Mouse (Mus musculus) embryonic facial prominence, embryonic 14.5 days (tissue): Measurements from ENCODE around the gene Alox5. TPM values are rescaled to one million over a fixed set of nuclear protein-coding genes. Genes with fewer than 3 reads are reported as not detected.
"Not testable (repeated sequence)": the region's sequence is repeated elsewhere in the genome, so short reads cannot be mapped to it uniquely, and the experiment has no call there.

Experiments used
- ATAC-seq: fragments of 200-750 bp; cut with Nextera tagmentation; 2 replicates; pipeline ENCODE4 v1.8.0; 2017; ENCODE audit warnings: low read depth, moderate number of reproducible peaks, moderate TSS enrichment
- DNase-seq: peaks from one replicate; pipeline ENCODE4 v3.0.0-alpha.2; 2015; ENCODE audit warnings: low spot score
- H3K27ac ChIP-seq: fragments of 300-500 bp; sonication (generic); replicated peaks from 2 replicates; pipeline ENCODE4 v1.5.1; 2014; ENCODE audit warnings: low read depth, mild to moderate bottlenecking, low read length, moderate library complexity
- H3K27me3 ChIP-seq: fragments of 300-500 bp; sonication (generic); replicated peaks from 2 replicates; pipeline ENCODE4 v1.6.1; 2014; ENCODE audit warnings: low read length; ENCODE audit not compliant: control insufficient read depth, insufficient read depth
- H3K36me3 ChIP-seq: fragments of 300-500 bp; sonication (generic); 2 replicates; pipeline ENCODE4 v1.6.1; 2014; ENCODE audit warnings: low read length, mixed read lengths; ENCODE audit not compliant: control insufficient read depth, insufficient read depth
- H3K4me1 ChIP-seq: fragments of 300-500 bp; sonication (generic); 2 replicates; pipeline ENCODE4 v1.6.1; 2014; ENCODE audit warnings: antibody characterized with exemption, low read length; ENCODE audit not compliant: control insufficient read depth, insufficient read depth
- H3K4me2 ChIP-seq: fragments of 300-500 bp; sonication (generic); 2 replicates; pipeline ENCODE4 v1.6.1; 2014; ENCODE audit warnings: low read depth, mild to moderate bottlenecking, low read length, moderate library complexity, mixed read lengths
- H3K4me3 ChIP-seq: fragments of 300-500 bp; sonication (generic); 2 replicates; pipeline ENCODE4 v1.5.1; 2014; ENCODE audit warnings: low read depth, mild to moderate bottlenecking, low read length
- H3K9ac ChIP-seq: fragments of 300-500 bp; sonication (generic); 2 replicates; pipeline ENCODE4 v1.6.1; 2014; ENCODE audit warnings: low read depth, mild to moderate bottlenecking, low read length, moderate library complexity, mixed read lengths
- H3K9me3 ChIP-seq: fragments of 300-500 bp; sonication (generic); 2 replicates; pipeline ENCODE4 v1.6.1; 2016; ENCODE audit warnings: low read length; ENCODE audit not compliant: control insufficient read depth
- WGBS: fragments of 180-500 bp; shearing (Covaris S2); extraction: QIAGEN DNeasy Blood & Tissue Kit; methylation state at CpG from one replicate; pipeline ENCODE4 v1.1.7; 2014; 5-methylcytosine and 5-hydroxymethylcytosine counted together
- polyA plus RNA-seq: library from polyadenylated mRNA; unstranded; fragments of >200 nt; fragmentation: Nextera tagmentation; extraction: Ambion mirVana; gene quantifications from 2 replicates; pipeline ENCODE4 v1.2.1, GENCODE M21; 2014

The Alox5 gene
- polyA plus RNA-seq, result 2.0 and 2.4 TPM in 2 replicates

DNA sequence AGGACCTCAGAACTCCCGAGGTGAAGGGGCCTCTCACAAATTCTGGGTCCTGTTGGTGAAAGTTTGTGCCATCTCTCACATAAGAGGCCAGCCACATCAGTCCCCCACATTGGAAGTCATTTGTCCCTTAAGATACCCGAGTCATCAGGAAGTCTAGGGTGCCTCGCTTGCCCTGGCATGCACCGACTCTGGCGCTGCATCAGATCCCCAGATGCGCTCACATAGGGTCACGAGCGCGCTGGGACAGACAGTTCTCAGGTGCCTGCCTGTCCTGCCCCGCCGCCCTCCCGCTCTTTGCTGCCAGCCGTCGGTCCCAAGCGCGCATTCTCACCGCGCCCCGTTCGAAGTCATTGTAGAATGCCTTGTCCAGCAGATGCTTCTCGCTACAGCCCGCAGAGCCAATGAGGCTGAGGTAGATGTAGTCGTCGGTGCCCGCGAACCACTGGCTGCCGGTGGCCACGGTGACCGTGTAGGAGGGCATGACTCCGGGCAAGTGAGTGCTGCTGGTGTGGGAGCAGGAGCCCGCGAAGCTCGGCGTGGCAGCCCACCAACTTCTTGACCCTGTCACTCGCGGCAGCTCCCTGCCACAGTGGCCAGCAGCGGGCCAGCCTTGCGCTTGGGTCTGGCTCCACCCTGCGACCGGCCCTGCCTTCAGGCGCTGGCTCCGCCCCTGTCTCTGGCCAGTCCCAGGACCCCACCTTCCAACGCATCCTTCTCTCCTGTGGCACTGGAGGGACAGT is at the start of gene Alox5:
TSS of gene Alox5 (minus strand) at position 635 of the 740 bp plus-strand sequence.
- peaks cover 37% of the 10 kb centered on the region for H3K27me3 ChIP-seq
- ATAC-seq, result no peak
- DNase-seq, result no peak
- H3K4me1 ChIP-seq, result 0 out of 2 replicates have a peak, but pooled peaks cover 6% of the 10 kb centered on the region
- peak within 1 kb of the TSS; percentile 30 for H3K4me3 ChIP-seq
- no peak within 1 kb of the TSS for H3K27ac ChIP-seq
- 3% methylated on average over 31 of the region's 43 CpGs for WGBS
- no peaks in the 10 kb centered on the region for H3K9me3 ChIP-seq
- 0 out of 2 replicates have a peak within 1 kb of the TSS, but pooled peaks have one; percentile 19 for H3K9ac ChIP-seq
- peak within 1 kb of the TSS; percentile 53 for H3K4me2 ChIP-seq
- H3K36me3 ChIP-seq, result no peaks in the 10 kb centered on the region

GRCm38 (mm10) chr6:116506302-116507003 is 45.5 kb upstream of the Alox5 start, which contains the start of gene Olfr212:
Olfr212 (plus strand) TSS chr6:116506516.
- ATAC-seq, H3K27ac ChIP-seq, H3K4me2 ChIP-seq, H3K36me3 ChIP-seq, H3K9ac ChIP-seq, H3K27me3 ChIP-seq, H3K4me1 ChIP-seq, DNase-seq, H3K4me3 ChIP-seq: not testable (repeated sequence)
- 92% methylated on average over 19 of the region's 20 CpGs for whole genome bisulfite sequencing
- H3K9me3 ChIP-seq, result peaks cover 11% of the 10 kb centered on the region; the same call in 1 of the 2 replicates

DNA sequence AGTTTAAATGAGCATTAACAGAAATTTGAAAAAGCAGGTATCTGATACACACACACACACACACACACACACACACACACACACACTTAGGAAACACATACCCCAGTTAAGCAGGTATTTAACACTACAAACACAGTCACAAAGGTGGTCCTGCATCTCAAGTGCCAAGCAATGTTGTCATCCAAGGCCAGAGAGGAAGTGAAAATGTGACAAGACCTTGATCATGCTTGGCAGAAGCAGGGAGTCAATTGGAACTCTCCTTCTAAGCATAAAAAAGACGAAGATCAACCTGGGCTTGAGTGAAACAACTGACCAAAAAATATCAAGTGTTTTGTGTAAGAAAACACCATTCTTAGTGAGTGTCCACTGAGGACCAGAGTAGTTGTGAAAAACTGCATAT is 35.0 kb upstream of the Alox5 start:
- DNase-seq (no peak), ATAC-seq (no peak)
- WGBS, result 92% methylated on average over 1 of the region's 1 CpGs
- Histone ChIP-seq H3K9me3 (no peaks in the 10 kb centered on the region), H3K4me3 (no peak overlapping the region), H3K36me3 (no peaks in the 10 kb centered on the region), H3K27me3 (no peaks in the 10 kb centered on the region), H3K4me2 (no peak overlapping the region), H3K27ac (no peak overlapping the region), H3K4me1 (no peaks in the 10 kb centered on the region), H3K9ac (no peak overlapping the region)

DNA sequence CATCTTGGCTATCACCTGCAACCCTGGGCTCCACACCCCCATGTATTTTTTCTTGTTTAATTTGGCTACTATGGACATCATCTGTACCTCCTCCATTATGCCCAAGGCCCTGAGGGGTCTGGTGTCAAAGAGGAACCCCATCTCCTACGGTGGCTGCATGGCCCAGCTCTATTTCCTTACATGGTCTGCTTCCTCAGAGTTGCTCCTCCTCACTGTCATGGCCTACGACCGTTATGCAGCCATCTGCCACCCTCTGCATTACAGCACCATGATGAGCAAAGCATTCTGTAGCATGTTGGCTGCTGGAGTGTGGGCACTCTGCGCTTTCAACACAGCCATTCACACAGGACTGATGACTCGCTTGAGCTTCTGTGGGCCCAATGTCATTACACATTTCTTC is 32.8 kb upstream of the Alox5 start:
- Histone ChIP-seq H3K9me3 (no peaks in the 10 kb centered on the region), H3K4me2 (no peak overlapping the region), H3K4me1 (no peaks in the 10 kb centered on the region), H3K36me3 (no peaks in the 10 kb centered on the region), H3K4me3 (no peak overlapping the region), H3K27ac (no peak overlapping the region), H3K27me3 (no peaks in the 10 kb centered on the region), H3K9ac (no peak overlapping the region)
- ATAC-seq, result no peak
- WGBS, result 85% methylated on average over 5 of the region's 5 CpGs
- no peak for DNase-seq

- no peaks in the 10 kb centered on the region for H3K4me1 ChIP-seq
- H3K4me3 ChIP-seq, result no peak within 1 kb of the TSS
- H3K9ac ChIP-seq, result no peak within 1 kb of the TSS
- 0 out of 2 replicates have a peak, but pooled peaks cover 4% of the 10 kb centered on the region for H3K9me3 ChIP-seq
- no peaks in the 10 kb centered on the region for H3K36me3 ChIP-seq
- no peaks in the 10 kb centered on the region for H3K27me3 ChIP-seq
- 69% methylated on average over 4 of the region's 4 CpGs for WGBS
- H3K4me2 ChIP-seq, result no peak within 1 kb of the TSS
- no peak for DNase-seq
- H3K27ac ChIP-seq, result no peak within 1 kb of the TSS
- ATAC-seq, result no peak
Observed at GRCm38 (mm10) chr6:116488791-116489190, 27.8 kb upstream of the Alox5 start, which contains the start of gene Olfr211. Olfr211 (plus strand) TSS chr6:116489091.

DNA sequence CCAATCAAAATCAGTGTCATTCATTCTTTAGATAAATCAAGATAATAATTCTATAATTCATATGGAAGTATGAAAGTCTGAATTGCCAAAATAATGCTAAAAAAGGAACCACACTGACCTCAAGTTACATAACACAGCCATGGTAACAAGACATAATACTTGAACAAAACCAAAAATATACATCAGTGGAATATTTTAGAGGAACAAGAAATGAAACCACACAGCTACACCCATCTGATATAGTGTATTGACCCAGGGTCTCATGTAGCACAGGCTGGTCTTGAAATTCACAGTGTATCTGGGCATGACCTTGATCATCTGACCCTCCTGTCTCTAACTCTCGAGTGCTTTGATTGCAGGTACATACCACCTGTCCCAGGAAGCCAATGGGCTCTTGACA is 25.9 kb upstream of the Alox5 start:
- H3K4me2 ChIP-seq, result no peak overlapping the region
- ATAC-seq (no peak), DNase-seq (no peak)
- no peaks in the 10 kb centered on the region for H3K4me1 ChIP-seq
- no peak overlapping the region for H3K4me3 ChIP-seq
- H3K27me3 ChIP-seq, result no peaks in the 10 kb centered on the region
- no peak overlapping the region for H3K9ac ChIP-seq
- 65% methylated on average over 1 of the region's 1 CpGs for WGBS
- no peaks in the 10 kb centered on the region for H3K36me3 ChIP-seq
- 0 out of 2 replicates have a peak, but pooled peaks cover 4% of the 10 kb centered on the region for H3K9me3 ChIP-seq
- H3K27ac ChIP-seq, result no peak overlapping the region

GRCm38 (mm10) chr6:116485081-116485480 is 24.1 kb upstream of the Alox5 start:
- H3K4me3 ChIP-seq, result no peak overlapping the region
- no peaks in the 10 kb centered on the region for H3K4me1 ChIP-seq
- ATAC-seq (no peak), DNase-seq (no peak)
- H3K9ac ChIP-seq, result no peak overlapping the region
- WGBS, result 65% methylated on average over 1 of the region's 1 CpGs
- H3K27me3 ChIP-seq, result no peaks in the 10 kb centered on the region
- H3K9me3 ChIP-seq, result 0 out of 2 replicates have a peak, but pooled peaks cover 4% of the 10 kb centered on the region
- no peak overlapping the region for H3K4me2 ChIP-seq
- no peak overlapping the region for H3K27ac ChIP-seq
- no peaks in the 10 kb centered on the region for H3K36me3 ChIP-seq

- Histone ChIP-seq H3K4me2 (no peak overlapping the region), H3K9ac (no peak overlapping the region), H3K36me3 (no peaks in the 10 kb centered on the region), H3K27me3 (no peaks in the 10 kb centered on the region), H3K4me1 (no peaks in the 10 kb centered on the region), H3K4me3 (no peak overlapping the region), H3K9me3 (no peaks in the 10 kb centered on the region), H3K27ac (no peak overlapping the region)
- DNase-seq, result peak; percentile 36
- ATAC-seq, result no peak
- 37% methylated on average over 3 of the region's 3 CpGs for WGBS
Observed at GRCm38 (mm10) chr6:116468081-116468480, 7.1 kb upstream of the Alox5 start.
